Mouse (Mus musculus) adrenal gland, postnatal 25 days (tissue): ENCODE measurements around the gene Plpp3. TPM values are rescaled to one million over a fixed set of nuclear protein-coding genes. Genes with fewer than 3 reads are reported as not detected.
"Not testable (repeated sequence)": the region's sequence is repeated elsewhere in the genome, so short reads cannot be mapped to it uniquely, and the experiment has no call there.

ENCODE experiments used
- DNase-seq: peaks from one replicate; pipeline ENCODE4 v3.0.0; 2021; ENCODE audit warnings: mixed read lengths
- total RNA-seq: library from RNA; stranded (reverse); gene quantifications from 2 replicates; pipeline ENCODE4 v1.2.3, GENCODE M21; 2021

Plpp3 gene
- total RNA-seq, 1 experiment from 2014 or later, result 406 TPM

DNA sequence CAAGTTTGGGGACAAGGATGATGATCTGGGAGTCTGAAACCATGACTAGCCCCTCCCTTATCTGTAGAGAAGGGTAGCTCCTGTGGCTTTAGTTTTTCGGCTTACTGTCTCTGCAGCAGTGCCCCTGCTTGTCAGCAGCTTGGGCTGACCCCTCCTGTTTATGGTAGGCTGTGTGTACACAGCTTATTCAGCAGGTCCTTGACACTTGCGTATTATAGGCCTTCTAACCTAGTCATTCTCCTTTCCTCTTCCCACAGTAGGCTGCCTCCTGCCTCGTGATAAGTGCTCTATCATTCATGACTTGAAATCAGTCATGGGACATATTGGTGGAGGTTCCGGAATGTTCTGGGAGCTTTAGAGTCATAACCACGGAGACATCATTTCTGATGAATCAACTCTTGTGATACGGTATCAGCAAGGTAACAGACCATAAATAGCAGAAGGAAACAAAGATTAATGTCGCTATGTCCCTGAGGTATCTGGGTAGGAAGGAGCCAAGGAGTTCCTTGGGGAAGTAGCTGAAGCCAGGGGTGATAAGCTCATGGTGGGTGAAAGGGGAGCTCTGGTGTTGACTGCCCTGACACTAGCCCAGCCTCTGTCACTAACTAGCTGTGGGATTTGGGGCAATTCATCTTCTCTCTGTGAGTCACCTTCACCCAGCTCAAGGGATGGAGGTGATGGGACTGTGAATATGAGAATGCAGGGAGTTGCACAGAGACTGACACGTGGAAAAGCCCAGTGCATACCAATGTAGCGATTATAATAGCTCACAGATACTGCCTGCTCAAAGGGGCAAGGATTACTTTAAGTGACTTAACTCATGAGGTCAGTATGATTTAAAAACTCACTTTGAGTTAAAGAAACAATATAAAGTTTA, 104.0 kb downstream of the Plpp3 start:
- DNase-seq, result no peak

DNA sequence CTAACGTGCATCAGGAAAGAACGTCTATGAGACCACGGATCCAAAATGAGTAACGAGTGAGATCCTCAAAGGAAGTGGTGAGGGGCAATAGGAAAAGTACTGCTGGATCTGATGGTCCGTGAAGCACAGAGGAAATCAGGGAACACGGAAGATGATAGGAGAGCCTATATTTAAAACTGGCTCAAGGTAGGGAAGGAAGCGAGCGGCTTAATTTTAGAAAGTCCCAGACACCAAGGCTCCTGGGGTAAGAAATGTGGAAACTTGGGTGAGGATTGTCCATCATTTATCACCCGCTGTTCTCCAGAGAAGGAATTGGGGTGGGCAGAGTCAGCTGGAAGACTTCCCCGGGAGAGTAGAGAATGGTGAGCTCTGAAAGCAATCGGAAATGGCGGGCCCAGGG, 105.2 kb downstream of the Plpp3 start:
- no peak for DNase-seq

DNA sequence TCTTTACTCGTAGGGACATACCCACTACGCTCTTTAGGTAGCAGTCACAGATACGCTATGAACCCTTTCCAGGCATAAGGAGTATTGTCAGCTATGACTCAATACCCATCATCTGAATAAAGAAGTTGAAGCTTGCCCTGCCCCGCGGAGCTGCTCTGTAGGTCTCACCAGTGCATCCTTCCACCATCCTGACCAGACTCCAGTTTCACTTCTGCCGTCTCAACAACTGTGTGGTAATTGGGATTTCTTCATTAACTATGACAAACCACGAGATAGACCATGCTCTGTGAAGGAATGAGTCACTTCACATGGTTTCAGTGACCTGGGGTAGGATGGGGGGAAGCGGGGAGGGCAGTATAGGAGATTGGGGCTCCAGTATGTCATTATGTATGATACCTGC, 106.5 kb downstream of the Plpp3 start:
- no peak for DNase-seq

DNA sequence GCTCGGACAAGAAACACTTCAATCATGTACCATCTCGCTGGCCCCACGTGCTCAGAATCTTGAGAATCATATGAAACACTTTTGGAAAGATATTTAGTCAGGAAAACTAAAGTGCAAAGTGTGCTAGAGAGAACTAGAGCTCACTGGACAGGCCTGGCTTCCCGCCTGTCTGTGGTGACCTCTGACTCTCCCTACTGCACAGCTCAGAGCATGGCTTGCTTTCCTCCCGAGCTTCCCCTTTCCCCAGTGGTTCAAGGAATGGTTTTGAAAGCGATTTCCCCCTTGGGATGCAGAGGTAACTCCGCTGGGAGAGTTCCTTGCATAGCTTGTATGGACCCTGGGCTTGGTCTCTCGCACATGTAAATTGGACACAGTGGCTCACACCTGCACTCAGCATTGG, 107.9 kb downstream of the Plpp3 start:
- no peak for DNase-seq

DNA sequence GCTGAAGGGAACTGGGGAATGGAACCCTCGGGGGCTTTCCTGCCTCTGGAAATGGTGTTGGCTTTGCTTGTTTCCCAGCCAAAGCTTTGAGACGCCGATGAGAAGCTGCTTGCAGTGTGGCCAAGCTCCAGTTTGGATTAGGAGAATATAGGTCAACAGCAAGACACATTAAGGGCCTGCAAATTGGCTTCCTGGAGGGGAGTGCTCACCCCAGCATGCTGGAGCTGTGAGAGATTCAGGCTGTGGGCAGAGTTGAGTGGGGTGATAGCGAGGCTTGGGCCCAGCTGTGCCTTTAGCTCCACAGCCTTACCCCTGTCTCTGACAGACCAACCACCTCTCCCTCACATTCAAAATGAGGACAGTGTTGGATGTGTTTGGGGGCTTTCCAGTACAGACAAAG, 108.5 kb downstream of the Plpp3 start:
- no peak for DNase-seq

DNA sequence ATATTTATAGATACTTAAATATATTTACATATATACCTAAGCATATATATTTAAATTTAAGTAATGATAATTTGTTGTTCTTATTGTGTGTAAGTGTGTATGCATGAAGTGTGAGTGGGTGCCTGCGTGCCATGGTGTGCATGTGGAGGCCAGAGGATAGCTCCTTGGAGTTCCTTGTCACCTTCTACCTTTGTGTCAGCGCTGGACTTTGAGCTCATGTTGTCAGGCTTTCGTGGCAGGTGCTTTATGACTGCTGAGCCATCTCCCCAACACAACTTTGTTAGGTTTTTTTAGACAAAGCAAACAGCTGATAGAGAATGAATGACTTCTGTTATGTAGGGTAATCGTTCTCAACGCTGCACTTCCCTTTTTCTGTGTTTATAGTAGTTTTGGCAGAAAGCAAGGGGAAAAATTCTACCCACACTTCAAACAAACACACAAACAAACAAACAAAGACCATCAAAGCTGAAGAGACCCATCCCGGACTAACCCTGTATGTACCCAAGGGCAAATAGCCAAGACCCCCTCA, 111.1 kb downstream of the Plpp3 start:
- DNase-seq, result no peak

DNA sequence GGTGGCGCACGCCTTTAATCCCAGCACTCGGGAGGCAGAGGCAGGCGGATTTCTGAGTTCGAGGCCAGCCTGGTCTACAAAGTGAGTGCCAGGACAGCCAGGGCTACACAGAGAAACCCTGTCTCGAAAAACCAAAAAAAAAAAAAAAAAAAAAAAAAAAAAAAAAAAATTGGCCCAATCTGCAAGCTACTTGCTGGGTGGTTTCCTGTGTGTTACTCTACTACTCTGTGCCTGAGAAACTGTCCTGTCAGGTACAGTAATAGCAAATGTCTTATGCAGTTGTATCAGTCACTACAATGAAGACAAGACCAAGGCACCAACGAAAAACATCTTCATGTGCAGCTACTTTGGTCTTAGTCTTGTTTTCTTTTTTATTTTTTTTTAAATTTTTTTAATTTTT, 112.3 kb downstream of the Plpp3 start:
- DNase-seq, result not testable (repeated sequence)

DNA sequence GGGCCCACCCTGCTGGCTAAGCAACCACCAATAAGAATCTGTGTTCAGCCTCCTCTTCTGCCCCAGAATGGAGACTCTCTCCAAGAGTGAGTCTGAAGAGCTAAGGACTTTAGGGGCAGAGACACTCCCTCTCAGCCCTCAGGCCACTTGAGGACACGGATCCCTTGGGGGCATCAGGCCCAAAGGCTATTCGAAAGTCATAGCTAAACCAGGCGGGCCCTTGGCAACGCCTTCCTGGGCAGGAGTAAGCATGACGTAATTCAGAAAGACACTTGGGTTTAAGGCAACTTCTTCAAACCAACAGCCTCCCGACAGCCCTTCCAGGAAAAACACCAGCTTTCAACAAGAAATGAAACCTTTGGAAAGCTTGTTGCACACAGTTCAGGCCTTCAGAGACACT, 114.0 kb downstream of the Plpp3 start:
- DNase-seq, result peak; percentile 27

DNA sequence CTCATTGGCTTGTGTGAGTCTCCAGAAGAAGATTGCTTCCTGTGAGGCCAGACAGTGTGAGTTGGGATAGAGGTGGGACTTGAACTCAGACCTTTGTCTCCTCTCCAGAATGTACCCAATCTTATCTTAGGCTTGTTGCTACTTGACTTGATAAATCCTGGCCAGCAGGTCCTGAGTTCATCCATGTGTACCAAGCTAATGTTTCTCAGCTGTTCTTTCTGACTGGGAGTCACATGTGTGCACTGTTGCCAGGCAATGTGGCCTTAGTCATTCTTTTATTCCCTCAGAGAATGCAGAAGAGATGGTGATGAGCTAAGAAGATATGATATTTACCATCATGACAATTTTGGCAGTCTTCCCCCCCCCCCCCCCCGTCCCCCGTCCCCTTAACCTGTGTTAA, 115.9 kb downstream of the Plpp3 start:
- no peak for DNase-seq

DNA sequence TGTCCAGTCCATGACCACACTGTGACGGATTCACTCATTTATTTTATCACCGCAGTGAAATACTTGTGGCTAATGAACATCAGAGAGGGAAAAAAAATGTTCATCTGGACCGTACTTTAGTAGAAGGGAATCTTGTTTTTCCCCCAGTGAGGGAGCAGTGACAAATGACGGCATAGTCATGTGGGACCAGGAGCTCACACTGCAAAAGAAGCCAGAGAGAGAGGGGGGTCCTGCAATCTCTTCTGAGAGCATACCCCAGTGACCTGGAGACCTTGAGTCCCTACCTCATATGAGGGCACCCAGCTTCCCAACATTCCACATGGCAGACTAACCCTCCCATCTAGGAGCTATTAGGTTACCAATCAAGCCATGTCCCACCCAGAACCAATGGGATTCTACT, 116.3 kb downstream of the Plpp3 start:
- DNase-seq, result no peak

DNA sequence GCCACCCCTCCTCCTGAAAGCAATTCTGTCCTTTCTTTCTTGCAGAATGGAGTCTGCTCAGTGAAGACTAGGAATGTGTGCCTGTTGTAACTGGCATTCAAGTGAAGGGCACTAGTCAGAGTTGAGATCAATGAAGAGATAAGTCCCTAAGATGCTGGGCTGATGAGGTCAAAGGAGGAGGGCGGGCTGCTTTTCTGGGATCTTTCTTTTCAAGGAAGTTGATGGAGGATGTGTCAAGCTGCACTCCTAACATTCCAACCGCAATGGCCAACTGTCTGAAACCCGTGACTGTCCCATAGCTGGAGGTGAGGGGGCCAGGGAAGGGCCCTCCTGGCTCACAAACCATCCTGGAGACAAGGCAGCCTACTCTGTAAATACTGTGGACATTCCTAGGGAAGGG, 118.5 kb downstream of the Plpp3 start:
- DNase-seq, result no peak

DNA sequence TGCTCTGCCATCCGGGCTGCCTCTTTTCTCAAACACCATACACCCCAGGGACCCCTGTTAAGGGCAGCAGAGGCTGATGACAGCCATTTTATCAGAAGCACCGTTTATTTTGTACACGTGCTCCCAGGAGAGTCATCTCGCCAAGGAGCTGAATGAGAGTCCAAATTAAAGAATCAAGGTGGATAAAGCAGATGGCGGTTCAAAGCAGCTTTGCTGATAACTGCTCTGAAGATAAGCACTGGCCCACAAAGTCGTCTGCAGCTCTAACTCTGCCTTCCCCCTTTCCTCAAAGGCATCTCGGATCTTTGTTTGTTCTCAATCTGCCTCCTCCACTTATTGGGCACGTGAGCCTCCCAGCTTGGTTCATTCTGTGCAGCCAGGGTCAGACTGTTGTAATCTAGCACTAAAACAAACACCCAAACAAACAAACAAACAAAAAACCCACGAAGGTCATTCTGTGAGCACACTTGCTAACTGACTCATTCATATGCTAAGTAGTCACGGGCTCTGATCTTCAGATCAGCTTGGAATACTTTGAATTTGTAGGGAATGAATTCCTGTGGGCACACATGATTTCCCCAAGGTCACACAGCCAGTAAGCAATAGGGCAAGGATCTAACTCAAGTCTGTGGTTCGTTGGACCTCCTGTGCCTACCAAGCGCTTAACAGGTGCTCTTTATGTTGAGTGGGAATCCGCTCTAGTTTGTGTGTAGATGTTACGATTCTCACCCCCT, 119.1 kb downstream of the Plpp3 start:
- no peak for DNase-seq

DNA sequence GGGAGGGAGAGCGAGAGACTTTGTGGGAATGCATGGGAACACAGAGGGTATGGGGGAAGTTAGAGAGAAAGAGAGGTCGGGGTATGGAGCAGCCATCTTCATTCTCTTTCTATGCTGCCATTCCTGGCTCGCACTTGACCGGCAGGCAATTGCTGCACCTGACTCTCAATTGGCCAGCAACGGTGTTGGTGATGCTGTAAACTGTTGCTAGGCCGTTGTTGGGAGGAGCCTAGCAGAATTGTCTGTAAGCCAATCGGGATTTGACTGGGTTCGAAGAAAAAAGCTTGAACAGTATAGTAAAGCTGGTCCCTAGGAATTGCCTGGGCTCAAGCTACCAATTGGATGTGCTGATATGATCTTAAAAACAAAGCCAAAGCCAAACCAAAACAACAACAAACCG, 121.0 kb downstream of the Plpp3 start:
- DNase-seq, result no peak

DNA sequence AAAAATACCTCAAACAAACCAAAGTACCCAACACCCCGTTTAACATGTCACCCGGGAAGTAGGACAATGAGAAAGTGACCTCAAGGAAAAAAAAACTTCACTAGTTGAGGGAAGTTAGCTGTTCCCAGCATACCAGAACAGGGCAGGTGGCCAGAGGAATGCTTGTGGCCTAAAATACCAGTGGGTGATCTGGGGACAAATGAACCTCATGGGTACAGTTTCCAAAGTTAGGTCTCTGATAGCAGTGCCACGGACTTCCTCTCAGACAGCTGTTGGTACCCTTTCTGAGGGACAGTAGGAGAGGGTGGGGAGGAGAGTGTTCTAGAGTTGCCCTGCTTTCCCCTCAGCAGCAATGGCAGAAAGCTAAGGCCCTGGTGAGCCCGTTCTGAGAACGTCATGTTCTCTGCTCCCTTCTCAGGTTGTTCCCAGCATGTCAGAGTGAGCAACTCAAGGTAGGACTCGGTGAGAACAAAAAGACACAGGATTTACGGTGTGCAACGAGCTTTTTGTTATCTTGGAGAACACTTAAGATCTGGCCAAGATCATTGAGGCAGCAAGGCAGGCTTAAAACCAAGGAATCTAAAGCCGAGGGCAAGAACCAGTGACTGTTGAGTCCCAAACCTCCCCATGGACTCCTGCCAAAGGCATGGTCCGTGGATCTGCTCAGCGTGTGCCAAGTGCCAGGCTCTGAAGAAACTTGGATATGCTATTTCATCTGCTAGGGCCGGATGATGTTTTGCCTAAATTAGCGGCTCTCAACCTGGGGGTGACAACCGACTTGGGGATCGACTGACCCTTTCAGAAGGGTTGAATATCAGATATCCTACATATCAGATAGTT, 121.6 kb downstream of the Plpp3 start:
- DNase-seq, result no peak

DNA sequence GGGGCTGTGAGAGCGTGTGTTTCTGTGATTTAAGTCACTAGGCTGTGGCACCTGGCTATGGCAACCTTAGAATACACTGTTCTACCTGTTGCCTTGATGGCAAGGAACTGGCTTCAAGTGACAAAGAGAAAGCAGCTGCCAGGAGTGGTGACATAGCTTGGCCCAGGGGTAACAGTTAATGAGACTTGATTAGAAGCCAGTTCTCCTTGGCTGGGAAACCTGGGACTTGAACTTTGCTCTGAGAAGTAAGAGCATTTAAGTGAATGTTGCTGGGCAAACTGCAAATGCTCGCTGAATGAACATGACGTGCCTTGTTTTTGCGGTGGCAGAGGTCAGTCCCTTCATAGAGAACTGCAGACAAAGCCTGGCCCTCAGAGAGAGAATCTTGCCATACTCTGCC, 122.7 kb downstream of the Plpp3 start:
- no peak for DNase-seq

DNA sequence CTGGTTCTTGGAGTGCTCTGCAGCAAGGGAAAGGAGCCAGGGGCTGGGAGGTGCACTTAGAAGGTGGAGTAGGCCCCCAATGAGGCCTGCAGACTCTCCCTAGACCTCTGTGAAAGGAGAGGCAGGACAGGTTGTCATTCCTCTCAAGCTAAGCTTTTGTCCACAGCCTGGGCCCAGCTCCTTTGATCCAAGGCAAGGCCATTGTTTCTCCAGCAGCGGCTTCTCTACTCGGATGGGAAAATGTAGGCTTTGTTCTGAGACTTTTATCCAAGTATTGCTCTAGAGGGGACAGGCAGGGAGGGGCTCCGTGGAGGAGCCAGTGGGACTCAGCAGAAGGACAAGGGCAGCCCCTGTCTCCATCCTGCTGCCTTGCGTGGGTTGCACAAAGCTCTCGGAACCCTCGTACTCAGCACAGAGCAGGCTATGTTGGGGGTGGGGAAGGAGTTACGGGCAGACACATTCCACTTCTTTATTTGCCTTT, 124.6 kb downstream of the Plpp3 start:
- no peak for DNase-seq

Other genes starting within 250 kb of the Plpp3 start
- gene Fyb2, start 243.9 kb upstream of the Plpp3 start, total RNA-seq, result 0.67 and 0.94 TPM in 2 replicates
- 11.7 and 13.2 TPM in 2 replicates for gene Prkaa2, start 47.5 kb upstream of the Plpp3 start, total RNA-seq